Mouse (Mus musculus) heart, postnatal 0 days (tissue): Measurements from ENCODE around the gene Mettl22.

Source experiments
- CTCF ChIP-seq: IDR thresholded peaks from 2 replicates; pipeline ENCODE4 v1.5.1; 2016; ENCODE audit warnings: antibody characterized with exemption, control low read depth, low read depth
- EP300 ChIP-seq: IDR thresholded peaks from 2 replicates; pipeline ENCODE4 v1.6.1; 2016; ENCODE audit warnings: antibody characterized with exemption, low read depth

DNA sequence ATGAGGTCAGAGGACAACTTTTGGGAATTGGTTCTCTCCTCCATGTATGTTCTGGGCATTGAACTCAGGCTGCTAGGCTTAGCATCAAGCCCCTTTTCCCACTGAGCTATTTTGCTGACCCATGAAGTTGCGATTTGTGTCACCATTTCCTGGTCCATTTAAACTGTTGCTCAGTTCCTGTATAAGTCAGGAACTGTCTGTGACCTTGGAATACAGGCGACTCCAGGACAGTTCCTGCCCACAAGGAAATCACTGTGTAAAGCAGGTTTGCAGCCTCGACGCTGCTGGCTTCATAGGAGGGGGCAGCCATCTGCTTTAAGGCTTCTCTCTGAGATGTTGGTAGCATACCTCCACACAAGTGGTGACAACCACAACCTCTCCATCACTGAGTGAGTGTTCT lies 50.7 kb downstream of the Mettl22 start:
- TF ChIP-seq CTCF (no peak), EP300 (no peak)
